Mouse (Mus musculus): ENCODE results near the gene Smc3.

Gene Smc3

GRCm38 (mm10) chr19:53657437-53657836 is 57.2 kb downstream of the Smc3 start:
- no peak for DNase-seq

GRCm38 (mm10) chr19:53660722-53661420 is 60.7 kb downstream of the Smc3 start:
- DNase-seq = no peak

- no peak for DNase-seq
Measured at GRCm38 (mm10) chr19:53661938-53662722, 61.9 kb downstream of the Smc3 start.

- DNase-seq = no peak
Measured at GRCm38 (mm10) chr19:53664831-53665230, 64.6 kb downstream of the Smc3 start.

- no peak for DNase-seq
Measured at GRCm38 (mm10) chr19:53665391-53665790, 65.2 kb downstream of the Smc3 start.

GRCm38 (mm10) chr19:53666708-53667107 is 66.5 kb downstream of the Smc3 start:
- no peak for DNase-seq

GRCm38 (mm10) chr19:53668821-53669220 is 68.6 kb downstream of the Smc3 start:
- no peak for DNase-seq

GRCm38 (mm10) chr19:53670625-53671141 is 70.5 kb downstream of the Smc3 start:
- no peak for DNase-seq

GRCm38 (mm10) chr19:53671432-53671831 is 71.2 kb downstream of the Smc3 start:
- no peak for DNase-seq

- no peak for DNase-seq
Measured at GRCm38 (mm10) chr19:53674131-53674925, 74.1 kb downstream of the Smc3 start.

- DNase-seq = no peak
Measured at GRCm38 (mm10) chr19:53676228-53676627, 76.0 kb downstream of the Smc3 start.

- peak; percentile 73 for DNase-seq
Measured at GRCm38 (mm10) chr19:53676718-53677634, 76.8 kb downstream of the Smc3 start, which contains the start of gene Rbm20. Gene Rbm20, plus strand, starts transcription at chr19:53677306.

- no peak for DNase-seq
Measured at GRCm38 (mm10) chr19:53679194-53679593, 79.0 kb downstream of the Smc3 start.

GRCm38 (mm10) chr19:53679981-53680380 is 79.8 kb downstream of the Smc3 start:
- no peak for DNase-seq

- DNase-seq = no peak
Measured at GRCm38 (mm10) chr19:53682427-53682826, 82.2 kb downstream of the Smc3 start.

GRCm38 (mm10) chr19:53687592-53687991 is 87.4 kb downstream of the Smc3 start:
- no peak for DNase-seq

- DNase-seq = no peak
Measured at GRCm38 (mm10) chr19:53690816-53691215, 90.6 kb downstream of the Smc3 start.

GRCm38 (mm10) chr19:53694020-53694419 is 93.8 kb downstream of the Smc3 start:
- no peak for DNase-seq

Measured in kidney, postnatal 14 days (tissue).